Mouse (Mus musculus): ENCODE measurements around the gene Ubald1. TPM values are rescaled to one million over a fixed set of nuclear protein-coding genes. Genes with fewer than 3 reads are reported as not detected.
A peak's percentile ranks its signal among the peaks of the same experiment; 100 is the strongest.

Ubald1 gene
- polyA plus RNA-seq (2016; fragmentation: Nextera tagmentation; extraction: Ambion mirVana): 29.6 and 36.0 TPM in 2 replicates

DNA sequence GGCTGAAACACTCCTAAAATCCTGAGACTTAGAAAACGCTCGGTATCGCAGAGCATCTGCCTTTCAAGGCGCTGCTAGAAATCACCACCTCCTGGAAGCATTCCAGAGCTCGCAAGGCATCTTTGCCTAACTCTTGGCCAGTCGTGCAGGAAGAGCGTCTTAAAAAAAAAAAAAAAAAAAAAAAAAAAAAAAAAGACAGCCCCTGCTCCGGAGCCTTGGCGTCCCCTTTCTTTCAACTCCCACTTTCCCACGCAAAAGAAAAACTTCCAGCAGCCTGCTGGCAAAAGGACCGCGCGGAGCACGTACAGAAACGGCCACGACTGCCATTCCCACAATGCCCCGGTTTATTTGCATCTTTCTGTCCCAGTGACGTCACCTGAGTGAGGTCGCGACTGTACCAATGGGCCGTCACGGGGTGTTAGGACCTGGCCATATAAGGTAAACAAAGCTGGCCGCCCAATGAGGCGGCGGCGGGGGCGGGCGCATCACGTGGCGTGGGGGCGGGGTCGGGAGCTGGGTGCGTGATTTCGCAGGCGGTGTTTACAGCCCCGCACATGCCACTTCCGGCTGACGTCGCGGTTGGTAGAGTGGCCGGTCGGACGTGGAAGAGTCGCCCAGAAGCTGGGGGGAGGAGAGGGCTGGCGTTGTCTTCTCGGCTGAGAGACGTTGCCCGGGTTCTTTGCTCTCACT, at the start of gene Ubald1:
Gene Ubald1 (minus strand): TSS at position 180 of the 690 bp plus-strand sequence.
- Histone ChIP-seq H3K27me3 (ENCODE audit: low read depth, poor library complexity, severe bottlenecking) (no peaks in the 10 kb centered on the region), H3K27ac (replicated peaks) (peak within 1 kb of the TSS; percentile 92), H3K4me3 (peak within 1 kb of the TSS; percentile 88), H3K9me3 (replicated peaks) (no peaks in the 10 kb centered on the region), H3K4me1 (peaks cover 37% of the 10 kb centered on the region), H3K36me3 (peaks cover 14% of the 10 kb centered on the region)
- WGBS: under 1% methylated on average over 48 of the region's 48 CpGs
- DNase-seq (ENCODE audit: low spot score): peak; percentile 99

DNA sequence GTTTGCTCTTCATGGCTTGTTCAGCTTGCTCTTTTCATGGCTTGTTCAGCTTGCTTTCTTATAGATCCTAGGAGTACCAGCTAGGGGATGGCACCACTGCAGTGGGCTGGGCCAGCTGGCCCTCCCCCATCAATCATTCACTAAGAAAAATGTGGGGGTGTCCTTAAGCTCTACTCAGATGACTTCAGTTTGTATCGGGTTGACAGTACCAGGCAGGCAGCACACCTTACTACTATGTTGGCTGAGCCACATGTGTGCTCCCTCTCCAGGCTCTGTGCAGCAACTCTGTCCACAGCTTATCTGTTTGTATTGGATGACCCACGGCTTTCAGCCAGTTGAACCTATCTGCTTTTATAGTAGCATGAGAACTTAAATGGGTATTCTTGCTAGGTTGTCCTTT, 48.4 kb upstream of the Ubald1 start:
- no peak overlapping the region for H3K27ac ChIP-seq (replicated peaks)
- no peaks in the 10 kb centered on the region for H3K4me1 ChIP-seq
- WGBS: 93% methylated on average over 2 of the region's 2 CpGs
- H3K27me3 ChIP-seq (ENCODE audit: low read depth, poor library complexity, severe bottlenecking): no peaks in the 10 kb centered on the region
- no peak overlapping the region for H3K4me3 ChIP-seq
- peaks cover 98% of the 10 kb centered on the region for H3K36me3 ChIP-seq
- DNase-seq (ENCODE audit: low spot score): no peak
- no peaks in the 10 kb centered on the region for H3K9me3 ChIP-seq (replicated peaks)

DNA sequence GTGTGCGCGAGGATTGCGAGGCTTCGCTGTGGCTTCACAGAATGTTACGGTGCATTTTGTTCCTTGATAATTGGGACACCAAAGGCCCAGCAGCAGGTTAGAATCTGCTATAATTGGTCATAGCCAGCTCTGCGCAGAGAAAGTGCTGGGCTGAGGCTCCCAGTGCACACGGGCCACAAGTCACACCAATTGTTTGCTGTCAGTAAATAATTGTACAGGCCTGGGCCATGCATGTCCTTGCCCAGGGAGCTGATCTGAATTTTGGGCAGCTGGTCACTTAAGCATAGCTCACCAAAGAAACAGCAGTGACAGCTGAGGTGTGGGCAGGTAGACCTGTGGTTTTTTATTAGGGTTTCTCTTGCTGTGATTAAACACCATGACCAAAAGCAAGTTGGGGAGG, 47.9 kb upstream of the Ubald1 start:
- Histone ChIP-seq H3K36me3 (peaks cover 98% of the 10 kb centered on the region), H3K4me3 (no peak overlapping the region), H3K27ac (replicated peaks) (no peak overlapping the region), H3K4me1 (no peaks in the 10 kb centered on the region), H3K9me3 (replicated peaks) (no peaks in the 10 kb centered on the region), H3K27me3 (ENCODE audit: low read depth, poor library complexity, severe bottlenecking) (no peaks in the 10 kb centered on the region)
- WGBS: 95% methylated on average over 7 of the region's 7 CpGs
- DNase-seq (ENCODE audit: low spot score): no peak

DNA sequence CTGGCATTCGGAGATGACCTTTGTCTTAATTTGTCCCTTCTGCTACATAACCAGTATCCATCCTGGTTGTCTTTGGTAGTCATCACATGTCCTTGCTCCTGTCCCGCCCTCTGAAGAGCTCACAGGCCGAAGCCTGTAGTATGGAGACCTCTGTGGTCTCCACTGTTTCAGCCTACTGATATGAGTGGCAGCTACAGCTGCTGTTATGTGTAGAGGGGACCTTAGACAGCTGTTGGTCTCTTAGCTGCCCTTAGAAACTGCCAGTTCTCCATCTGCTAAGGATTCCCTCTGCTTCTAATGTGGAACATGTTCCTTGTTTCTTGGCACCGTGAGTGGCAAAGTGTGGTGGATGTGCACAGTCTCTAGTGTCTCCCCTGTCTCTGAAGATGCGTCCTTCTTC, 43.9 kb upstream of the Ubald1 start:
- DNase-seq (ENCODE audit: low spot score): no peak
- no peak overlapping the region for H3K27ac ChIP-seq (replicated peaks)
- H3K36me3 ChIP-seq: peaks cover 81% of the 10 kb centered on the region
- H3K4me3 ChIP-seq: no peak overlapping the region
- H3K27me3 ChIP-seq (ENCODE audit: low read depth, poor library complexity, severe bottlenecking): no peaks in the 10 kb centered on the region
- 94% methylated on average over 5 of the region's 5 CpGs for WGBS
- no peaks in the 10 kb centered on the region for H3K4me1 ChIP-seq
- H3K9me3 ChIP-seq (replicated peaks): no peaks in the 10 kb centered on the region

DNA sequence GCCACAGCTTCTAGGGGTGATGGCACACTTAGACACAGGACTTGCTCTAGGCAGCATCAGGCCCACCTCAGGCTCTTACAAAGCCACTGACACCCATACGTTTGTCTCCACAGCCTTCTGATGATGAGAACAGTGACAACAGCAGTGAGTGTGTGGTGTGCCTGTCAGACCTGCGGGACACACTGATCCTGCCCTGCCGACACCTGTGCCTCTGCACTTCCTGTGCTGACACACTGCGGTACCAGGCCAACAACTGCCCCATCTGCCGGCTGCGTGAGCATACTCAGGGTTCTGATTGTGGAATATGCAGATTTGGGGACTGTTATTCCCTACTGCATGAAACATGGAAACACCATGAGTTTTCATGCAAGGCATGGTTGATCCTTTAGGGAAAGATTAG, 42.4 kb upstream of the Ubald1 start:
- Histone ChIP-seq H3K4me1 (no peaks in the 10 kb centered on the region), H3K27ac (replicated peaks) (no peak overlapping the region), H3K4me3 (no peak overlapping the region), H3K36me3 (peaks cover 71% of the 10 kb centered on the region), H3K9me3 (replicated peaks) (no peaks in the 10 kb centered on the region), H3K27me3 (ENCODE audit: low read depth, poor library complexity, severe bottlenecking) (no peaks in the 10 kb centered on the region)
- DNase-seq (ENCODE audit: low spot score): no peak
- WGBS: 91% methylated on average over 6 of the region's 6 CpGs

DNA sequence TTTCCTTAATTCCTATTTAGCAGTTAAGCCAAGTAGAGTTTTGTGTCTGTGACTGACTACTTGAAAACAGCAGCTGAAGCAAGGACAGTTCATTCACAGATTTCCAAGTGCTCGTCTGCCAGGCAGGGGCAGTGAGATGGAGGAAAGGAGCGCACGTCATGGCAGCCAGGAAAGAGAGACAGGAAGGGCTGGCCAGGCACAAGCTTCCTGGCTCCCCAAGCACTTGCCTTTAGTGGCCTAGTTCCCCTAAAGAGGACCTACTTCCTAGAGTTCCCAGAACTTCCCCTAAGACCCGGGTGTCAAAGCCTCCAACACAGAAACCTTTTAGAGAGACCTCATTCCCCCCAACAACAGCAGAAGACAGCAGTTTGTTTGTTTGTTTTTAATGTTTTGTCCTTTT, 40.4 kb upstream of the Ubald1 start:
- Histone ChIP-seq H3K9me3 (replicated peaks) (no peaks in the 10 kb centered on the region), H3K4me3 (no peak overlapping the region), H3K27ac (replicated peaks) (no peak overlapping the region), H3K27me3 (ENCODE audit: low read depth, poor library complexity, severe bottlenecking) (no peaks in the 10 kb centered on the region), H3K36me3 (peaks cover 68% of the 10 kb centered on the region), H3K4me1 (no peaks in the 10 kb centered on the region)
- DNase-seq (ENCODE audit: low spot score): no peak
- WGBS: 87% methylated on average over 4 of the region's 4 CpGs

DNA sequence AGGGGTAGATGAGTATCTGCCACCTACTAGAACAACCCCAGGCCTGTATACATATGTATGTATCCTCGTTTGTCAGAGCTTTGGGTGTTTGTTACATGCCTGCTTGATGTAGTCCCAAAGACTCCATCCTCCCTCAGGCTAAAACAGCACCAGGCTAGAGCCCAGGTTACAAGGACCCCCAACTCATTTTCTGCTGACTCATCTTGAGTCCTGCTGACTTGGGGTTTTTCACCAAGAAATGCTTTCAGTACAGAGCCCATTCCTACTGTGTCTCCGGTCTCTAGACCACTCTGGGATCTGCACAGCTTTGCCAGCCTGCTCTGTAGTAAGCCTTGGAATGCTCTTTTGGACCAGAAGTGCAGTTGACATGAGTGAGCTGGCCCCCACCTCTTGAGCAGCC, 36.5 kb upstream of the Ubald1 start:
- Histone ChIP-seq H3K27me3 (ENCODE audit: low read depth, poor library complexity, severe bottlenecking) (no peaks in the 10 kb centered on the region), H3K36me3 (peaks cover 65% of the 10 kb centered on the region), H3K4me1 (no peaks in the 10 kb centered on the region), H3K4me3 (no peak overlapping the region), H3K27ac (replicated peaks) (no peak overlapping the region), H3K9me3 (replicated peaks) (no peaks in the 10 kb centered on the region)
- DNase-seq (ENCODE audit: low spot score): no peak
- WGBS: 91% methylated on average over 2 of the region's 2 CpGs

DNA sequence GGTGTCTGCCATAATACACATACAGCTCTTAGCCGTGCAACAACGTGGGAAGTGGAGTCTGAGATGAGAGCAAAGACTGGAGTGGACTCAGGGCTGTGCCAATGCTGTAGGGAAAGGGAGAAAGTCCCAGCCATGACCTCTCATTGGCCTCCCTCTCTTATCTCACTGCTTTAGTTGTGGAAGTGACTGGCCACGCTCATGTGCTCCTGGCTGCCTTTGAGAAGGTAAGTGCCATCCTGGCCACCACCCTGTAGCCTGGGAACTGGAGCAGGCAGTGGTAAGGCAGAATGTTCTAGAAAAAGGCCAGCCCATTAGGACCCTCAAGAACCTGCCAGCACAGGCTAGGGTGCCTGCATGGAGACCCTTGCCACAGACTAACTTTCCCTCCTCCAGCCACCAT, 35.8 kb upstream of the Ubald1 start:
- H3K9me3 ChIP-seq (replicated peaks): no peaks in the 10 kb centered on the region
- H3K4me1 ChIP-seq: no peaks in the 10 kb centered on the region
- no peak overlapping the region for H3K4me3 ChIP-seq
- H3K36me3 ChIP-seq: peaks cover 69% of the 10 kb centered on the region
- H3K27ac ChIP-seq (replicated peaks): no peak overlapping the region
- no peaks in the 10 kb centered on the region for H3K27me3 ChIP-seq (ENCODE audit: low read depth, poor library complexity, severe bottlenecking)
- WGBS: 90% methylated on average over 3 of the region's 3 CpGs
- no peak for DNase-seq (ENCODE audit: low spot score)

DNA sequence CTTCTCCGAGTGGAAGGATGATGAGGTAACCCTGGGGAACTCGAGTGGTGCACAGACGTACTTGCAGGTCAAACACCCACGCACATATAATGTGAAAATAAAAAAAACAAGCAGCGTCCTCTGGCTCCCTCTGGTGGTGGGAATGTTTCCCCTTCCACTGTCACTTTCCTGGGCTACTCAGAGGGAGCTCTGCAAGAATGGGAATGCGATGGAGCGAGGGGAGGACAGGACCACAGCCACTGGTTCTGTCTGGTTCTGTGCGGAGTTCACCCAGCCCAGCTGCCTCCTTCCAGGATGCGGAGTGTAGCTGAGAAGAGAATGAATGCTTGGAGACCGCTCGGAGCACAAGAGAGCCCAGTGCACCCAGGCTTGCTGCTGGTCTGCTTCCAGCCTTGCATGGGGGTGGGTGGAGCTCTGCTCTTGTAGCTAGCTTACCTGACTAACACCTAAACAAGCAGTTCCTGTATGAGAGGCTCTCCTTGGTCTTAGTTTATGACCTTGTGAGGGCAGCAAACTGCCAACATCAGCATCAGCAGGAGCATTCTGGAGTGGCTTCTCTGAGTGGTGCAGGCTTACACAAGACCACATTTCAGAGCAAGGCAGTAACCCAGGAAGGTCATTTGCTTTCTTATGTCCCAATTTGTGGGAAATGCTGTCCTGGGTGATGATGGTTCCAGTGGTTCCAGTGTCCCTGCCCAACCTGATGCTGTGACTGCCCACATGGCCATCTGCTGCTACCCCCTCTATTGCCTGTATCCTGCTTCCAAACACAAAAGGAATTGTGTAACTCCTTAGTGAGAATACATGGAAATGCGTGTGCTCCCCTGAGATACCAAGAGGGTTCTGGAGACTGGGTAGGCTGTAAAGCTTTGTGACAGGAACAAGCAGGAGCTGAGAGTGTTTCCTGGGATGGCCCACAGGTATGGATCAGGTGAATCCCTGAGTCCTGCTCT, 33.9 kb upstream of the Ubald1 start:
- Histone ChIP-seq H3K36me3 (peaks cover 80% of the 10 kb centered on the region), H3K9me3 (replicated peaks) (no peaks in the 10 kb centered on the region), H3K27me3 (ENCODE audit: low read depth, poor library complexity, severe bottlenecking) (no peaks in the 10 kb centered on the region), H3K4me1 (no peaks in the 10 kb centered on the region), H3K27ac (replicated peaks) (no peak overlapping the region), H3K4me3 (no peak overlapping the region)
- 39% methylated on average over 12 of the region's 12 CpGs for WGBS
- peak; percentile 82 for DNase-seq (ENCODE audit: low spot score)

DNA sequence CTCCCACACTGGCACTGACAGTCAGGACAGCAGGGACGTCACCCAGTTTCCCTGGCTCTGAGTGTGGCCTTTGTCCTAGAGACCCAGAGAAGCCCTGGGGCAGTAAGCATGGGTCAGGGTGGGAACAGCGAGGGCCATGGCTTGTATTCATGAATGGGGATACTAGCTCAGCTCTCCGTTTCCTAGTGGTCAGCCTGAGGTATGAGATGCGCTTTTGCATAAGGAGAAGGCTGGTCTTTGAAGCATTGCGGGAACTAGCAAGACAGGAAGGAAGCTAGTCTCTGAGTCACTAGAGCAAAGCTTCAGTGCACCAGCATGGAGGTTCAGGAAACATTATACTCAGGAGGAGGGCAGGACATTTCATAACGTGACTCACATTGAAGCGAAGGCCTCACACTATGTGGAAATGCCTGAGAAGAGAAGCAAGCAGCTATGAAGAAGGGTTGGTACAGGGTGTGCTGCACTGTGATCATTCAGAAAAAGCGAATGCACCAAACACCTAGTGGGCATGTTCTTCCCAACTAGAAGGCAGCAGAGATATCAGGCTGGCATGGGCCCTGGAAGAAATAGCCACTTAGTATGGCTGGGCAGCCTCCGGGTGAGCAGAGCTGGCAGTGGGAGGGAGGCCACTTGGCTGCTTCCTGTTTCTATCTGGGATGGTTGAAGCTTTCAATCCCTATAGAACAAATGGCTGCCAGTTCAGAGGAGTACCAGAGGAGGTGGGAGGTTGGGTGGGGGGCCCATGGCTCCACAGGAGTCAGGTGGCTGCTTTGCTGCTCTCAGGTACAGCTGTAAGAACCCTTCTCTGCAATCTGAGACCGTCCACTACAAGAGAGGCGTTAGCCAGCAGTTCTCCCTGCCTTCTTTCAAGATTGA, 33.0 kb upstream of the Ubald1 start:
- Histone ChIP-seq H3K36me3 (peaks cover 83% of the 10 kb centered on the region), H3K27me3 (ENCODE audit: low read depth, poor library complexity, severe bottlenecking) (no peaks in the 10 kb centered on the region), H3K4me1 (no peaks in the 10 kb centered on the region), H3K4me3 (no peak overlapping the region), H3K27ac (replicated peaks) (no peak overlapping the region; the same call in 1 of the 2 replicates), H3K9me3 (replicated peaks) (no peaks in the 10 kb centered on the region)
- WGBS: 75% methylated on average over 11 of the region's 11 CpGs
- DNase-seq (ENCODE audit: low spot score): no peak

DNA sequence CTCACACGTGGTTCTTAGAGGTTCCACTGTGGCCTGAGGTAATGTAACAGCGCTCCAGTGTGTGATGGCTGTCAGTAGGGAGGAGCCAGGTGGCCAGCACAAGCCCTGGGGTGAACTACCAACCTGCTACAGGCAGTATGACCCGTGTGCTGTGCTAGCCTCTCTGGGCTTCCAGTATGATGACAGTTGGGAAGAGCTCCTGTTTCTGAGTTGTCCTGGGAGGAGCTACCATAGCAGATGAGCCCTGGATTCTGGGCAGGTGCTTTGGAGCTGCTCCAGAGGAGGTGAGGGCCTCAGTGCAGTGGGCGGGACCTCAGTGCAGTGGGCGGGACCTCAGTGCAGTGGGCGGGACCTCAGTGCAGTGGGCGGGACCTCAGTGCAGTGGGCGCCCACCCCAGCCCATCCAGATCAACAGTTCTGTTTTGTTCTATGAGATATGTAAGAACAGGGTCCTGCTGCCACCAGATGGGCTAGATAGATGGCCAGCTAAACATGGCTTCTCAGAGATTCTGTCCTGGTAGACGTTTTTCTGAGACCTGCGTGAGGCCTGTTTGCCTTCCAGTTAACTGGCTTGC, 32.0 kb upstream of the Ubald1 start:
- Histone ChIP-seq H3K36me3 (peaks cover 90% of the 10 kb centered on the region), H3K4me3 (no peak overlapping the region), H3K27me3 (ENCODE audit: low read depth, poor library complexity, severe bottlenecking) (no peaks in the 10 kb centered on the region), H3K9me3 (replicated peaks) (no peaks in the 10 kb centered on the region), H3K4me1 (no peaks in the 10 kb centered on the region), H3K27ac (replicated peaks) (no peak overlapping the region)
- WGBS: 82% methylated on average over 10 of the region's 10 CpGs
- DNase-seq (ENCODE audit: low spot score): no peak

DNA sequence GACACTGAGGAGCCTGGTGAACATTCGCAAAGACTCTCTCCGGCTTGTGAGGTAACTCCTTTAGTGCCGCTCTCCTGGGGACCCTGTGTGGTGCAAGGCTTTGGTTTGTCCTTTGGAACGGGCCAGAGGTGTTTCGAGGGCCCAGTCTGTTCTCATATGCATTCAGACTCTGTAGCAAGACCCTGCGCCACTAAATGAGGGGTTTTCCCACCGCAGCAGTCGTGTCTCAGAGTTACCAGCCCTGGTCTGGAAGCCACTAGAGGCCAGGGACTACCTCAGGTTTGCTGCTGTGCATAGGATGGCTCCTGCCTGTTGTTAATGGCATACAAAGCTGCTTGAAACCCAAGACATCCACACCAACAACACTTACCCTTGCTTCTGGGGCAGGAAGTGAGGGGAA, 30.6 kb upstream of the Ubald1 start:
- Histone ChIP-seq H3K36me3 (peaks cover 76% of the 10 kb centered on the region), H3K9me3 (replicated peaks) (no peaks in the 10 kb centered on the region), H3K27ac (replicated peaks) (no peak overlapping the region), H3K4me3 (no peak overlapping the region), H3K4me1 (no peaks in the 10 kb centered on the region), H3K27me3 (ENCODE audit: low read depth, poor library complexity, severe bottlenecking) (no peaks in the 10 kb centered on the region)
- 90% methylated on average over 8 of the region's 8 CpGs for WGBS
- no peak for DNase-seq (ENCODE audit: low spot score)

Measured in midbrain, embryonic 10.5 days (tissue).